Mouse (Mus musculus): ENCODE measurements around the gene Aagab.

- TF ChIP-seq EP300 (IDR thresholded peaks at IDR 0.05; ENCODE audit: low read depth), result no peak
- TF ChIP-seq CTCF (IDR thresholded peaks at IDR 0.05; ENCODE audit: low read depth), result no peak
These were observed 45.5 kb upstream of the Aagab start for GRCm38 (mm10) chr9:63556933-63557332.
